Mouse (Mus musculus) cerebellum, postnatal 10 days (tissue): ENCODE results near the gene Cd24a.
A peak's percentile ranks its signal among the peaks of the same experiment; 100 is the strongest.

Source experiments
- DNase-seq, 2 experiments: peaks; one replicate each; pipeline ENCODE4 v3.0.0; 2021; ENCODE audit warnings: mixed read lengths in 2 of 2

Gene Cd24a

DNA sequence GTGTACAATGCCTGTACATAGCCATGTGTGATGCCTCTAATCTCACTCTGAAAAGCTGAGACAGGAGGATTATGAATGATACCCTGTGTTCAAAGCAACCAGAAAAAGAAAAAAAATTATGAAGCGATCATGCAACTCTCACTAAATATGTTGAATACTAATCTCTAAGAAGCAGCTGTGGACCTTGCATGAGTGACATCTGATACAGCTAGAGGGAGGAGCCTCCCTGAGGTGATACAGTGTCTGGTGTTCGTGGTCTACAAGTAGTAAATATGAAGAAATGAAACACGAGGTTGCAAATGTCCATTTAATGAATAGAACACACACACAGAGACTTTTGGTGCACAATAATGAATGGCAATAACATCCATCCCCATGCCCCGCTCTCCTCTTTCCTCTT is 52.5 kb downstream of the Cd24a start:
- DNase-seq = no peak

DNA sequence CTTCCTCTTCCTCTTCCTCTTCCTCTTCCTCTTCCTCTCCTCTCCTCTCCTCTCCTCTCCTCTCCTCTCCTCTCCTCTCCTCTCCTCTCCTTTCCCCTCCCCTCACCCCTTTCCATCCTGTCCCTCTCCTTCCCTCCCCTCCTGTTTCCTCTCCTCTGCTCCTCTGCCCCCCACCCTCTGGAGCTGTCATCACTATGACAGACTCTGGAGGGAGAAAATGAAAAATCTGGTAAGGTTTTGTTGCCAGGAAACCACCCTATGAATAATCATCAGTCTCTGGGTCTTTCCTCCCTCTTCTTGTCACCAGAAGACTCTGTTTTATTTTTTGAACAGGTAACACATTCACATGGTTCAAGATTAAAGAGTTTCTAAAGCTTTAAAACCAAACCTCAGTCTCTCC is 53.0 kb downstream of the Cd24a start:
- DNase-seq = peak; percentile 16 to 19

DNA sequence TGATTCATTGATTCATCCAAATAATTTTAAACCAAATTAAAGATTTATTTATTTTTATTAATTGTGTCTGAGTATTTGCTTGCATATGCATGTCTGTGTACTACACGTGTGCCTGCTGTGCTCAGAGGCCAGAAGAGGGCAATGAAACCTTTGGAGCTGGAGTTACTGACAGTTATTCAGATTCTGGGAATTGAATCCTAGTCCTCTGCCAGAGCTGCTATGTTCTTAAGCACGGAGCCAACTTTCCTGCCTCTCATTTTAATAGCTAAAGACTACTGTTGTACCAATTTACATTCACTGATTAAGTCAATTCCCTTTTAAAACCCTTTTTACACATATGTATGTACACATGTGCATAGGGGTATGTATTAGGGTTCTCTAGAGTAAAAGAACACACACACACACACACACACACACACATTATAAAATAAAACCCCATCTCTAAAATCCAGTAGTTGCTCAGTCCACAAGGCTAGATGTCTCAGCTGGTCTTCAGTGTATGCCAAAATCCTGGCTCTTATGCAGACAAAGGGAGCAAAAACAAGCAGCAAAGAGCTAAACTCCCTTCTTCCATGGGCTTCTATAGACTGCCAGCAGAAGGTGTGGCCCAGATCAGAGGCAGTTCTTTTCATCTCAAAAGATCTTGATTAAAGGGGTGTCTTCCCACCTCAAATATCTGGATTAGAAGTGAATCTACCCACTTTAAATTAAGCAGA is 53.7 kb downstream of the Cd24a start:
- DNase-seq = no peak

DNA sequence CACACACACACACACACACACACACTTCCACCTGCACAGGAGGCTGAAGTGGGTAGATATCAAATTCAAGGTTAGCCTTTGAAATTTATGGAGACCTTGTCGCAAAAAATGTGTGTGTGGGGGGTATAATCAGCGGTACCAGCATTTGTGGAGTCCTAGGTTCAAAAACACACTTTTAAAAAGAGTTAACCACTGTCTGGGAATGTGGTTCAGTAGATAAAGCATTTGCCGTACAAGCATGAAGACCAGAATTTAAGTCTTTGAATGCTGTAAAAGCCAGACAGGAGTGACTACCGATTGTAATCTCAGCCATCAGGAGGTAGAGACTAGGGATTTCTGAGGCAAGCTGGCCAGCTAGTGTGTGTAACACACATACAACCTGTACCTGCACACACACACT is 55.0 kb downstream of the Cd24a start:
- DNase-seq = no peak
